Mouse (Mus musculus): ENCODE results near the gene Smox.

- TF ChIP-seq CTCF (IDR thresholded peaks at IDR 0.05; ENCODE audit: low read depth, low read length) (no peak), POLR2A (IDR thresholded peaks at IDR 0.05; ENCODE audit: borderline replicate concordance, low read depth, low read length) (no peak)
Observed at GRCm38 (mm10) chr2:131481733-131482132, 9.6 kb upstream of the Smox start.
